Mouse (Mus musculus) megakaryocyte, embryonic 14.5 days (primary cell): ENCODE data around the gene Cdipt.

Experiments
- FLI1 ChIP-seq: IDR thresholded peaks from 2 replicates; pipeline ENCODE4 v1.6.1; 2012; ENCODE audit warnings: low read length, inconsistent platforms, mixed read lengths
- GATA1 ChIP-seq: IDR thresholded peaks from 3 replicates; pipeline ENCODE4 v1.6.1; 2012; ENCODE audit warnings: mixed read lengths, low read length, inconsistent platforms, borderline replicate concordance

- TF ChIP-seq GATA1: no peak
- no peak for TF ChIP-seq FLI1
These were observed 32.7 kb downstream of the Cdipt start for GRCm38 (mm10) chr7:127008239-127009019.
